Mouse (Mus musculus) spleen, embryonic (tissue): ENCODE results near the gene Usp53.

Experiments
- CTCF ChIA-PET: fragments of 350-600 bp; sonication (Branson Sonifier 250); formaldehyde crosslinking; loops from one replicate; lab custom pipeline; 2022; lab: Charles Lee

Usp53 gene

DNA sequence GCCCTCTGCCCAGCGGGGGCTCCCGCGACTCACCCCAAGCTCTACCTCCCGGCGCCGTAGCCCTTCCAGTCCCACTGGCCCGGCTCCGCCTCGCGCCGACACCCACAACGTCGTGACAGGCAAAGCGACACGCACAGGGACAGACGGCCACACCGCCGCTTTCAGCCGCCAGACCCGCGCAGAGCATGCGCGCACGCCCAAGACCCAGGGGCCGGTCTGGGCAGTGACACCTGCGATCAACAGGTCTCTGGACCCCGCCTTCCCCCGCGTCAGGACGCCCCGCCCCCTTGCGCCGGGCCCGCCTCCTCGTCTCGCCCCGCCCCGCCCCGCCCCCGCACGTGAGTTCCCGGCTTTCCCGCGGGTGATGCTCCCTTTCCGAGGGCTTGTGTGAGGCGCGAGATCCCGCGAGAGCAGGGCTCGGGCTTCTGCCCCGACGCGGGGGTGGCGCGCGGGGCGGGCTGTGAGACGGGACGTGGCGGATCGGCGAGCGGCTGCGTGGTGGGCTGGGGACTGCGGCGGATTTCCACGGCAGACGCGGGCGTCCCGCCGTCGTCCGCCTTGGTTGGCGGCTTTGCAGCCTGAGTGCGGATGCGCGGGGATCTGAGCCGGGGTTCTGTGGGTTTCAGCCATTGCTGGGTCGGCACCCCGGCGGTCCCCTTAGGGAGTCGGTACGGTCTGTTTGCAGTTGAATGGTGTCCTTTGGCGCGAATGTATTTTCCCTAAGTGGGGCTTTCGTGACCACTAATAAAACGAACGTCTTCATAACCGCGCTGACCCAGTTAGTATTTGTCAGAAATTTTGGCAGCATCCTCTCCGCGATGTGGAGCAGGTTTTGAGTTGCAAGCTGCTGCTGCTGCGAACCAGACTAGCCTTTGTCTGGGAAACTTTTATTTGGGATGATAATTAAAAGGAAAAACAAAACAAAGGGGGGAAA is at the start of gene Usp53:
TSS of gene Usp53 (minus strand) at position 262 of the 934 bp plus-strand sequence.
- CTCF ChIA-PET: interaction anchor here (0.7 to 1.0 kb wide), 2 partner anchors 119 to 238 kb away, joined by 4 to 5 read pairs; no protein-coding TSS in a partner anchor

DNA sequence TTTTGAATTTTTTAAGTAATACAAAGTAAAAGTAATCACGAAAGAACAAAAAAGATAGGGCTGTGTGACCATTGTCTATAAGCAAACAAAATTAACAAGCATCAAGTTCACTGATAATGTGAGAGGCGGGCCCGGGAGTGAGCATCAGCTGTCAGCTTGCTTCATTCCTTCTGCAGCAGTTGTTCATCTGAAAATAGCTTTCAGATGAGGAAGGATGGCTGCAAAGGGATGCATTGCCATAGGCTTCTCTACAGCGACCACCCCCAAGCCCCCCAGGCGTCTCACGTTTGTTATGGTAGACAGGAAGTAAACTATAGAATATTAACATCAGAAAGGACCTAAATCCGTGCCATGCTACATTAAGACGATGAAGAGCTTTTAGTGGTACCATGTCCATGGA is 49.5 kb upstream of the Usp53 start:
- CTCF ChIA-PET: no interaction called here

DNA sequence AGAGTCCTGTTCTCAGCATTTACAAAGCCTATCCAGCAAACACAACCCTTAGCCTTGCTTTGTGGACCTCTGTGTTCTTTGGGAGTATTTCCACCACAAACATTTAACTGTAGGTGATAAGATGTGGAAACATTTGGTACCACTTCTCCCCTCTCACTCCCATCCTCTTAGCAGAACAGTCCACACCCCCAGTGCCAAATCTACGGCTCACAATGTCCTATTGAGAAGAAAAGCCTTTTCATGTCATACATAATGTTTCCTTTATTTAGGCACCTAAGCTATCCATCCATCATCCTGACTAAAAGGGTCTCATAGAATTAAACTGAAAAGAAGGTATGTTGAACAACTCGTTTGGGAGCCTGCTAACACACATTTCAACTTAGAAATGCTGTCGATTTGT is 41.3 kb upstream of the Usp53 start:
- CTCF ChIA-PET: interaction anchor here (0.6 kb wide), 1 partner anchor 98 kb away, joined by 8 read pairs; no protein-coding TSS in a partner anchor

DNA sequence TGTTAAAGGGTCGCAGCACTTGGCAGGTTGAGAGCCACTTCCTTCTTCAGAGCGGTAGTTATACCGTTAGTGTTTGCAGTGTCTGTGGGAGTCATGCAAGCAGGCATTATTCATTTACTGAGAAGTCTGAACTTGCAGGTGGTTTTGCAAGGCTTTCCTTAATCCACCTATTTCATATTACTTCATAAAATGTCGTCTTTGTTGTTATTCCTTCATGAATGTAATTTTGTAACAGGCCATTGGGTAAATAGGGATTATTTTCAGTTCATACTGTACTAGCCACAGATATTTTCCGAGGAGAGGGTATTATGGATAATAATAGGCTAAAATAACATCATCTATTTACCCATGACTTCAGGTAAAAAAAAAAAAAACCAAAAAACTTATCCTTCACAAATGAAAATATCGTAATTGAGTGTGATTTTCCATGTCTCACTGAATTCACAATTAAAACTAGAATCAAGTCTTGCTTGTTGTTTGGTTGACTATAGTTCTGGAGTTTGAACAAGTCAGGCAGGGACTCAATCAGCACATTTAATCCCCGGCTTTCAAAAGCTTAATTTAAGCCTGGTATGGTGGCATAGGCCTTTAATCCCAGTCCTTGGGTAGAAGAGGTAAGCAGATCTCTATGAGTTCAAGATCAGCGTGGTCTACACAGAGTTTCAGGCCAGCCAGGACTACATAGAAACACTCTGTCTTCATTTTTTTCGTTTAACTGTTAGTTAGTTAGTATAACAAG is 40.4 kb upstream of the Usp53 start:
- CTCF ChIA-PET: interaction anchor here (0.6 kb wide), 1 partner anchor 251 kb away, joined by 5 read pairs; no protein-coding TSS in a partner anchor

DNA sequence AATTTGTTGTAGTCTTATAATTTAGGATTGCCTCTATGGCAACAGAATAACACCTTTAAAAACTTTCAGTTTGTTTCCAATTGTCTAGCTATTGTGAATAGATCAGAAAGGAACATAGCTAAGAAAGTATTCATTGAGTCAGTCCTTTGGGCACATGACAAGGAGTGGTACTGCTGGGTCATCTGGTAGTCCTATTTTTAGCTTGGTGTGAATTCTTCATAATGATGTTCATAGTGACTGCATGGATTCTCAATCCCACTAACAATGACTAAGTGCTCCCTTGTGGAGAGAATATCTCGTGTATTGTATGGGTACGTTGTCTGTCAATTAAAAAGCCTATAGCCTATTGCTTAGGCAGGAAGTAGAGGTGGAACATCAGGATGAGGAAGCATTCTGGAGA is 34.5 kb upstream of the Usp53 start:
- CTCF ChIA-PET: no interaction called here

DNA sequence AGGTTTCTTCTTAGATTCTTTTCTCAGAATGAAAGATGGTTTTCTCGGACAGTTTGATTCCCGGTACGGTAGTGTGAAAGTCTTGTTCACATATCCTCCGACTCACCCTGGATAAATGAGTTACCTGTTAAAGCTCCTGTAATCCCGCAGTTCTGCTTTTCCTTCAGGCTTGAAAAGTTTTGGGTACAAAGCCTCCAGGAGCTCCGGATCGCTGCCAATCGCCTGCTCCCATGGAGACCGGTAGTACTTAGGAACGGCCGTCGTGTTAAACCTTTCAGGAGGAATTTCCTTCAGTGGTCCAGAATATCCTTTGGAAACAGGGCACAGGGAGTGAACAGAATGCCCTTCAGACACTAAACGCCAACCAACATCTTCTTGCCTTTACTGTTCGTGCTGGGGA is 29.2 kb upstream of the Usp53 start:
- CTCF ChIA-PET: no interaction called here

DNA sequence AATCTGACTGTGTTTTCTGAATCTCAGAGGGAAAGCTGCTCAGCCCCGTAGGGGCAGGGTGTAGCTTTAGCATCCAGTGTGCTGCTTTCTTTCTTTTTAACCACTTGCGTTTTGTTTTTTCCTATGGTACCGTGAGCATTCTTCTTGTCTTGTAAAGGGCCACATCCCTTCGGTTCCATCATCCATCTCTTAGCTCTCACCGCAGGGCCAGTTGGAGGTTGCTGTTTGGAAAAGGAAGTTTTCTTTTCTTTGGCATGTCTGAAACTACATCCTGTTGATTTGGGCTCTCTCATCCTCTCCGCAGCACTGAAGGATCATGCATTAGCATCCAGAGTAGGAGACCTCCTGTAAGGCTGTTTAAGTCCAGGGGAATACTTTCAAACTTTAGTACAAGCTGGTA is 25.1 kb upstream of the Usp53 start:
- CTCF ChIA-PET: no interaction called here

DNA sequence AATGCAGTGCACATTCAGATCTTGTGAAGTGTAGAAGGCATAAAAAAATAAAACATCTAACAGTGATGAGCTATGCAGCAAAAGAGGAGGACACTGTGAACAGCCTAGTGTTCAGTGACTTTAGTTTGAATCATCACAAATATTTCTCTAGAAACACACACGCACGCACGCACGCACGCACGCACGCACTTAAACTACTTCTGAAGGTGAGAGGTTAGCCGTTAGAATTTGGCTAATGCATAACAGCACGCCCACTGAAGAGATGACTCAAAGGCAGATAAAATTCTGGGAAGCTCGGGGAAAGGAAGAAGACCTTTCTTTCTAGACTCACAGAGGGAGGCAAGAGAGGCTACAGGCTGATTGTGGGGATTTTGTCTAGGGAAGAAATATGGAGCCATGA is 23.1 kb upstream of the Usp53 start:
- CTCF ChIA-PET: no interaction called here

DNA sequence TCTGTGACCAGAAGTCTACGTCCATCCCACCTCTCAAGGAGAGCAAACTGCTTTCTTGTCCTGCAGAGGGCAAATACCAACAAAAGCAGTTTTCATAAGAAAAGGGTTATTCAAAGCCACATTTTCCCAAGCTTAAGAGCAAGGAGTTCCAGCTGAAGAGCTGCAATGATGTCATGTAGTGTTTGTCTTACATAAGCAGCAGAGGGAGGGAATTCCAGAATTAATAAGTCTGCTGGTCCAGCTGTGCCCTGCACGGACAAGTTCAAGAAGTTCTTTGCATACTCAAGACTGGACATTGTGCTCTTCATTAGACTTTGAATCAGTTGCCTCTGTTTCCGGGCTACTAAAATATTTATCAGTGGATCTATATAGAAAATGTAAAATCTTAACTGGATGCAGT is 16.7 kb upstream of the Usp53 start:
- CTCF ChIA-PET: no interaction called here

DNA sequence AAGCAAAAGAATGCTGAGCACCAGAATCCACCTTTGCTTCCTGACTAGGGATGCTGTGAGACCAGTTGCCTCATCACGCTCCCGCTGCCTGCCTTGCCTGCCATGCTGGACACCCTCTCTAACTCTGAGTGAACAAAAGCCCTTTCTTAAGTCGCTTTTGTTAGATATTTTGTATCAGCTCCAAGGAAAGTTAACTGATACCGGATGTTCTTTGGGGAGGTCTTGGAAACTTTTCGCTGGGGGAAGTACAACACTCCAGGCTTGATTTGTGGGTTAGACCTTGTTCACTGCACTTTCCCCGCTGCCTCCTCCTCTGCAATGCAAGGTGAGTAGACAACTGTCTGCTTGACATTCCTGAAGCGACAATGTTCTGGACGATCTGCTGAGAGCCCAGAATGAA is 14.2 kb upstream of the Usp53 start:
- CTCF ChIA-PET: no interaction called here

DNA sequence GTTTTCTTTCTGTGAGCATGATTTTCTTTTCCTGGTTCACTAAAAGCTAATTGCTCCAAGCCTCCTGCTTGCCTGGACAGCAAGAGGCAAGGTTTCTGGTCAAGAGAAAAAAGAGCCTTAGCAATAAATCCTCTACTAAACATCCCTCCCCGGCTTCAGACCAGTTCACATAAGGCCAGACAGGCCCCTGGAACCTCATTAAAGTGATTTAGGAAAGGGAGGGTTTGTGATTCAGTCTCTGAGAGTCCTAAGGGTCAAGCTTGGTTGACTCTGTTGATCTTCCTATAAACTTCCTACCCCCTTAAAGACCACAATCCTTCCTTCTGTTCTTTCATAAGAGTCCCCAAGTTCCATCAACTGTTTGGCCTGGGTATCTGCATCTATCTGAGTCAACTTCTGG is 12.7 kb upstream of the Usp53 start:
- CTCF ChIA-PET: interaction anchor here (0.6 kb wide), 1 partner anchor 111 kb away, joined by 4 read pairs; no protein-coding TSS in a partner anchor

DNA sequence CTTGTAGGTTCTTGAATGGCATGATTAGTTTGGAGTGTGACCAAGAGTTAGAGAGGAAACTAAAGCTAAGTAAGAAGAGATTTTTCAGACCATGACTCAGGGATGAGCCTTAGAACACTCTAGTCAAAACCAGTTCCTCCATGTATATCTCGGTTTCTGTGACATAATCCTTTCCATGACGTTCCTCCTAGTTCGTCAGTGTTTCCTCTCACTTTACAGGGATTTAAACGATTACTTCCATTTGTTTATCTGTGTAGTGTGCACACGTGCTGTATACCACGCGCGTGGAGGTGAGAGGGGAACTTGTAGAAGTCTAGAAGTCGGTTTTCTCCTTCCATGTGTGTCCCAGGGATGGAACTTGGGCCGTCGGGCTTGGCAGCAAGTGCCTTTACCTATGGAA is 2.6 kb upstream of the Usp53 start:
- CTCF ChIA-PET: no interaction called here

DNA sequence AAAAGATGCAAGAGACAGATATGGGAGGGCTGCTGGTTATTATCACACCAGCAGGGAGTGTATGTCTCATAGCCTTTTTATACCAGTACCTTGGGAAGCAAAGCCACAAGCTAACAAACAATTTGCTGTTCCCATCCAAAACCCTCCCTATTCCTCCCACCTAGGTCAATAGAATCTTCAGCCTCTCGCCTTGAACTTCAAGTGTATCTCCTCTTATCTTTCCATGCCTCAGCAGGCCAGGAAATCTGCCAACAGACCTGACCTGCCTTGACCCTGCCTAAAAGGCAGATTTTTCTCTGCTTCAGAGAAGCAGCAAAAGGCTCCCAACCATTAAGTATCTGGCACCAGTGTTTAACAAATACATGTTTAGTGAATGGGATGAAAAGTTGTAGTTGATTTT is 2.1 kb upstream of the Usp53 start:
- CTCF ChIA-PET: no interaction called here

DNA sequence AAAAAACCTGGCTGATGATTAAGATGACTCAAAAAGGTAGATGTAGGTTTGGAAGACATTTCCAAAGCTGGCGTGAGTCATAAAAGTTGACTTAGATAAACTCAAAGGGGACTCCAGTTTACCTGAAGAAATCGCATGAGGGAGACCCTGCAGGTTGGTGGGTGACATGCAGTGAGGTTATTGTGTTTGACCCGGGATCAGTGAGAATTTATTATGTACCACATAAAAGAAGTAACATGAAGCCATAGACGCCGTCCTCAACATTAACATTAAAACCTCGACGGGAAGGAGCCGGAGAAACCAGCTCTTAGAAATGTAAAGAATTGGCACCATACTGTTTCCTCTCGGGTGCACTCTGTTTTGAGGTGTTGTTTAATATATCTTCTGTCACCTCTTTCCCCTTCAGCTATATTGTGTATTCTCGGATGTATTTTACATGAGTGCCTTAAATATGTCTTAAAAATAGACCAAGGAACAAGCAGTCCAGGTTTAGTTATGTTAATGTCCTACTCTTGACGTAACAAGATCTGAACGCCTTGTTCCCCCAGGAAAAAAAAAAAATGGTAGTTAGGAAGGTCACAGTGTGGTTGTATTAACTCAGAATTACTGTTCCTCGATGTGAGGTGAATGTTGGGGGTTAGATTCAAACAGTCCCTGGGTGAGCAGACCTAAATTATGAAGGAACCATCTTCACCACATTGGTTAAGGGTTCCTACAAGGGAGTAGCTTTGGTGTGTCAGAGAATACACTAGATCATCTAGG is 1.1 kb upstream of the Usp53 start:
- CTCF ChIA-PET: interaction anchor here (0.7 to 1.0 kb wide), 2 partner anchors 118 to 237 kb away, joined by 4 to 5 read pairs; no protein-coding TSS in a partner anchor

DNA sequence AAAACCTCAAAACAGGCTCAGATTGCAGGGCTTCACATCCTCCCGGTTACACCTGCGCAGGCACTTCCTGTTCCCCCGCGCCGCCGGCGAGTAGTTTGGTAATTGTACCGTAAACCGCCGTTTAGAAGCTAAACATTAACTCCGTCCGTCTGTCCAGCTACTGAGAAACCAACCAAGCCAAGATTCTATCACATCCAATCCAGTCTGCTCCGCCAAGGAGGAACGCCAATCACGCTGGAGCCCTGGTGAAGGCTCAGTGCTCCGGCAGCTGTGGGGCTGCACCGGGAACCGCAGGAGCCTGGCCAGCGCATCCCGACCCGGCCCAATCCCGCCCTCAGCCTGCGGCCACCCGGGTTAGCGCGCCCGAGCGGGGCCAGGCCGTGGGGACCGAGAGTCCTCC is 461 bp downstream of the Usp53 start:
- CTCF ChIA-PET: no interaction called here

DNA sequence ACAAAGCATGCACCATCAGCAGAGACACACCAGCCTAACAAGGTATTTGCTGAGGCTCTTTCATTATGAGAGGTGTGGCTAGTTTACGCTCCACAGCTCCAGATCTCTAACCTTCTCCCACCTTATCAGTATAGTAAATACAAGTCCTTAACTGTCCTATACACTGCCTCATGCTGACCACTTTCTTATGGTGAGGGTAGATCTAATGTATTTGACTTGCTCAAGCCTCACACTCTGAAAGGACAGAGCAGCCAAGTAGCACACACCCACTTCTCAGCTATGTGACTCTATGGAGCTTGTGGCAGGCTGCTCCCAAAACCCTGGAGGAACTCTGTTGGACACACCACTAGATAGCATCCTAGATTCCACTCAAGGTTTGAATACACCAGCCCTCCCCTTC is 8.3 kb downstream of the Usp53 start:
- CTCF ChIA-PET: no interaction called here

DNA sequence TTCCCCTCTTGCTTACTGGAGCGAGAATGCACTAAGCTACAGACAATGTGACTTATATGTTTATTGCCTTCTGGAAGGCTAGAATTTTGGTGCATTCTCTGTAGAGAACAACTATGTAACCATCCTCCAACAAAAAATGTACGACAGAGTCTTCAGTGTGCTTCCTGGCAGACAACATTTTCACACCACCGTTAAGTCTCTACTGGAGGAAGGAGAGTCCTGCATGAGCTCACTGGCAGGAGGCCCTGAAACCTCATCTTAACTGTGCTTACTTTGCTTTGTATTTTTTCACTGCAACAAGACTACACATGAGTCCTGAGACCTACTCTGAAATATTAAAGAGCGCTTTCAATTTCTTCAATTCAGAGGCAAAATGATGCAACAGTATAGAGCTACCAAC is 8.9 kb downstream of the Usp53 start:
- CTCF ChIA-PET: no interaction called here

DNA sequence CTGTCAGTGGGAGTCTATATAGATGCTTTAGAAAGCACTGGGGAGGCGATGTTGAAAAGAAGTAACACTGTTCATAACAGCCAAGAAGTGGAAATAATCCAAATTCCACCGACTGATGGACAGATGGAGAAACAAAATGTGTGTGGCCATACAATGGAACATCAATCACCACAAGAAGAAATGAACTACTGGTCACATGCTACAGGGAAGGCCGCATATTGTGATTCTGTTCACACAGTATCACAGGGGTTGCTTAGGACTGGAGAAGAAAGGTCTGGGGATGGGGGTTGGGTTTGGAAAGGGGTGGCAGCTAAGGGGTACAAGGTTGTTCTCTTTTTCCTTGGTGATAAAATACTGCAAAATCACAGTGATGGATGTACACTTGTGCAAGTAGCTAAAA is 9.5 kb downstream of the Usp53 start:
- CTCF ChIA-PET: no interaction called here

DNA sequence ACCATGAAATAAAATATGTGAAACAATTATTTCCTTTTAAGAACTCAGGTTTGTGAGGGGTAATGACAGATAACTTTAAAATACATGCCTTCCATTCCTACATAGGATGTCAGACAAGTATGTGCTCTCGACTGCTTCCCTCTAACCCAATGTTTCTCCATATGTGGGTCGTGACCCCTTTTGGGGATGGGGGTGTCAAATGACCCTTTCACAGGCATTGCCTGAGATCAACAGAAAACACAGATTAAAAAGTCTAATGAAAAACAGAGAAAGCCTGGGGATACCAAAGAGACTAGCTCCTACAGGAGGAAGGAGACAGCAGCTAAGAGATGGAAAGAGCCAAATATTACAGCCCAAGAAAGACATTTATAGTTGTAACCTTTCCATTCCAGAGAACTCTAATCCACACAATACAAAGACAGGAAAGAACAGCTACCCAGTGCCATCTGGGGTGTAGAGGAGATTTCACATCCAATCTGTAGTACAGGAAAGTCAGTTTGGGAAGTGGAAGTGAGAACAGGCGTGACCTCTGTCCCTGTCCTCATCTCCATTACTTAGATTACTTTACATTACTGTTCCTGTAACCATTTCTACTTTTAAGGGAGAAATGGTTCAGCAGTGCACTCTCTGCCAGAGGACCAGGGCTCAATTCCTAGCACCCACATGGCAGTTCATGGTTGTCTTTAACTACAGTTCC is 12.0 kb downstream of the Usp53 start:
- CTCF ChIA-PET: no interaction called here

DNA sequence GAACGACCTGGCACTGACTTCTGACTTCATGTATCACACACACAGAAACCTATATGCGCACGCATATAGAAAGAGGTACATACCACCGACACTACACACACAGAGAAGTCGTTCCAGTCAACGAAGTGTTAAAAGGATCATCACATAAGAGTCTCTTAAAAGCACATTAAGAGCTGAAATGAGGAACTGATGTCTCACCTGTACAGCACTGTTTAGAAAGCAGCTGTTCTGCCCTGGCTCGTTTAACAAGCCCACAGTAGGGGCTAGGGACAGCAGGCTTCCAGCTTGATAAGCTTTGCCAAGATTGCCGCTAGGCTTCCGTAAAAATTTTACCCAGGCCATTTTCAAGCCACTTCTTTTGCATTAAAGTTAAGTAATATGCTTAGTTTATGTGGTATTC is 15.9 kb downstream of the Usp53 start:
- CTCF ChIA-PET: no interaction called here

DNA sequence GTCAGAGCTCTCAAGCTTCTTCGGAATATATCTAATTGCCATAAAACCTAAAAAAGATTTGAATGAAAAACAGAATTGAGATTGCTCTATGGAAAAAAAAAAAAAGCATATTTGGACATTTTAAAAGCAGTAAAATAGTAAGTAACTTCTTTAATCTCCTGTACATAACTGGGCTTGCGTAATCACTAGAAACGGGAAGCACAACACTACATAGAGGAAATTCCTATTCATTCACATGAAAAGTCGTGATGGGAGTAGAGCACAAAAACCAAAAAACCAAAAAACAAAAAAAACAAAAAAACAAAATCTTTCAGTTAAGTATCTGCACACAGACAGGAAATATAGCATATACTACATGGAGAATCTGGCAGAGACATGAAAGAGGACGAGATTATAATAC is 20.0 kb downstream of the Usp53 start:
- CTCF ChIA-PET: no interaction called here
